Mouse (Mus musculus) lung, adult 18-20 months (tissue): ENCODE measurements around the gene Gnb1.

Experiments
- DNase-seq, 2 experiments: peaks; one replicate each; pipeline ENCODE4 v3.0.0; 2022; ENCODE audit warnings: mixed read lengths in 2 of 2

Gnb1 gene

GRCm38 (mm10) chr4:155485521-155485920, 5.6 kb upstream of the Gnb1 start:
- no peak for DNase-seq

GRCm38 (mm10) chr4:155487746-155488145, 3.4 kb upstream of the Gnb1 start:
- DNase-seq: peak in 1 of 2 experiments; percentile 36

- peak; percentile 93 to 96 for DNase-seq
Measured at GRCm38 (mm10) chr4:155488232-155489025, 2.7 kb upstream of the Gnb1 start.

- no peak for DNase-seq
Measured at GRCm38 (mm10) chr4:155489101-155489970, 1.8 kb upstream of the Gnb1 start.

GRCm38 (mm10) chr4:155490456-155490855, 705 bp upstream of the Gnb1 start:
- peak; percentile 29 to 47 for DNase-seq

- DNase-seq: peak in 1 of 2 experiments; percentile 26
Measured at GRCm38 (mm10) chr4:155491529-155492130, 469 bp downstream of the Gnb1 start.

GRCm38 (mm10) chr4:155492131-155492633, 1.0 kb downstream of the Gnb1 start:
- DNase-seq: peak; percentile 58 to 60

- no peak for DNase-seq
Measured at GRCm38 (mm10) chr4:155494891-155495290, 3.7 kb downstream of the Gnb1 start.

- DNase-seq: no peak
Measured at GRCm38 (mm10) chr4:155497963-155498362, 6.8 kb downstream of the Gnb1 start.

- DNase-seq: no peak
Measured at GRCm38 (mm10) chr4:155501126-155501525, 10.0 kb downstream of the Gnb1 start.

- no peak for DNase-seq
Measured at GRCm38 (mm10) chr4:155505067-155505466, 13.9 kb downstream of the Gnb1 start.

- no peak for DNase-seq
Measured at GRCm38 (mm10) chr4:155505671-155506295, 14.6 kb downstream of the Gnb1 start.

GRCm38 (mm10) chr4:155508614-155509013, 17.5 kb downstream of the Gnb1 start:
- DNase-seq: no peak

GRCm38 (mm10) chr4:155510981-155511380, 19.8 kb downstream of the Gnb1 start:
- DNase-seq: no peak

- no peak for DNase-seq
Measured at GRCm38 (mm10) chr4:155514810-155515209, 23.6 kb downstream of the Gnb1 start.

- DNase-seq: no peak
Measured at GRCm38 (mm10) chr4:155517948-155518517, 26.9 kb downstream of the Gnb1 start.

GRCm38 (mm10) chr4:155522327-155522726, 31.2 kb downstream of the Gnb1 start:
- DNase-seq: no peak

GRCm38 (mm10) chr4:155525751-155526150, 34.6 kb downstream of the Gnb1 start:
- DNase-seq: no peak

- DNase-seq: no peak
Measured at GRCm38 (mm10) chr4:155529294-155529693, 38.1 kb downstream of the Gnb1 start.

GRCm38 (mm10) chr4:155549993-155550392, 58.8 kb downstream of the Gnb1 start:
- no peak for DNase-seq

- no peak for DNase-seq
Measured at GRCm38 (mm10) chr4:155550446-155550845, 59.3 kb downstream of the Gnb1 start.

- DNase-seq: no peak
Measured at GRCm38 (mm10) chr4:155551073-155551472, 59.9 kb downstream of the Gnb1 start.
